ENCODE assay signal across 12 mouse cellular contexts in genomic region chr8:123482627-123483026, GRCm38 (mm10). TPM values are rescaled to one million over a fixed set of nuclear protein-coding genes. Genes with fewer than 3 reads are reported as not detected.
DNase-seq lines count a peak whose midpoint lies in the region; ATAC-seq and TF ChIP-seq lines count a peak whose summit lies in the region.
"Had no signal": no experiment of that assay in that cellular context is flagged by ENCODE, and none has a peak within 500 bp of the region (broad histone marks: within the 10 kb centered on the region; RNA-seq: fewer than 3 reads in every experiment).

No protein-coding gene starts in this region.

- no peak for DNase-seq in kidney, adult 2 months
- DNase-seq in 3T3-L1 (ENCODE audit: low read depth, low spot score) (peak; percentile 27), A20 (ENCODE audit: low read depth, low spot score) (peak; percentile 35)
- DNase-seq in embryo, embryonic 11 days: peak; percentile 6
- DNase-seq in embryonic facial prominence, embryonic 10.5 days (ENCODE audit: low spot score): no peak
- DNase-seq in spleen, postnatal 36 days (ENCODE audit: low spot score in 2 of 2): no peak
- DNase-seq: gastrocnemius, postnatal 36 days; kidney, postnatal 10 days had no signal

- peak; percentile 41 for TF ChIP-seq CTCF in kidney, adult 2 months (conservative IDR thresholded peaks at IDR 0.05; ENCODE audit: insufficient read depth, insufficient read length, low read depth, low read length)

- 88% methylated on average over 7 of the region's 7 CpGs for WGBS in kidney, adult 2 months
- WGBS in kidney, embryonic 15.5 days: 89% methylated on average over 7 of the region's 7 CpGs
- WGBS in embryonic facial prominence, embryonic 10.5 days: 87% methylated on average over 7 of the region's 7 CpGs

- H3K27ac ChIP-seq in kidney, adult 2 months (ENCODE audit: insufficient read depth, low read depth, low read length): no peak overlapping the region
- no peak overlapping the region for H3K27ac ChIP-seq in kidney, embryonic 15.5 days
- no peak overlapping the region for H3K27ac ChIP-seq in embryonic facial prominence, embryonic 10.5 days (replicated peaks)
- H3K27ac ChIP-seq: limb, embryonic 10.5 days had no signal

- H3K9me3 ChIP-seq in kidney, embryonic 15.5 days (replicated peaks): no peaks in the 10 kb centered on the region
- H3K9me3 ChIP-seq in embryonic facial prominence, embryonic 10.5 days: no peaks in the 10 kb centered on the region
- H3K9me3 ChIP-seq: limb, embryonic 10.5 days; megakaryocyte, embryonic 14.5 days had no signal

- no peak for ATAC-seq in kidney, embryonic 15.5 days (replicated peaks; ENCODE audit: low FRiP score)

- peaks cover 4% of the 10 kb centered on the region; the same call in 1 of the 2 replicates for H3K36me3 ChIP-seq in kidney, adult 2 months (ENCODE audit: control insufficient read depth, insufficient read depth, low read length)
- peaks cover 70% of the 10 kb centered on the region for H3K36me3 ChIP-seq in kidney, embryonic 15.5 days
- peaks cover 74% of the 10 kb centered on the region for H3K36me3 ChIP-seq in embryonic facial prominence, embryonic 10.5 days (replicated peaks)

- no peaks in the 10 kb centered on the region for H3K27me3 ChIP-seq in kidney, adult 2 months (replicated peaks; ENCODE audit: control insufficient read depth, insufficient read depth, low read length)
- no peaks in the 10 kb centered on the region for H3K27me3 ChIP-seq in kidney, embryonic 15.5 days
- H3K27me3 ChIP-seq in embryonic facial prominence, embryonic 10.5 days (replicated peaks; ENCODE audit: low read depth, poor library complexity, severe bottlenecking): no peaks in the 10 kb centered on the region
- H3K27me3 ChIP-seq: megakaryocyte, embryonic 14.5 days had no signal

- no peak overlapping the region for H3K4me2 ChIP-seq in kidney, embryonic 15.5 days

- no peak overlapping the region for H3K4me3 ChIP-seq in kidney, adult 2 months (ENCODE audit: insufficient read depth, low read depth, low read length)
- no peak overlapping the region for H3K4me3 ChIP-seq in kidney, embryonic 15.5 days (replicated peaks)
- H3K4me3 ChIP-seq in embryonic facial prominence, embryonic 10.5 days: no peak overlapping the region
- H3K4me3 ChIP-seq: erythroblast, embryonic 14.5 days; limb, embryonic 10.5 days; megakaryocyte, embryonic 14.5 days had no signal

- no peak for TF ChIP-seq POLR2A in kidney, adult 2 months (IDR thresholded peaks at IDR 0.05; ENCODE audit: low read depth, low read length)

- peaks cover 7% of the 10 kb centered on the region for H3K4me1 ChIP-seq in kidney, adult 2 months (ENCODE audit: control insufficient read depth, insufficient read depth, low read length)
- peaks cover 11% of the 10 kb centered on the region for H3K4me1 ChIP-seq in kidney, embryonic 15.5 days
- peaks cover 11% of the 10 kb centered on the region for H3K4me1 ChIP-seq in embryonic facial prominence, embryonic 10.5 days

- no peak overlapping the region for H3K9ac ChIP-seq in kidney, embryonic 15.5 days

RNA-seq across cellular contexts. Expression of gene Afg3l1, which starts 4.9 kb away (rescaled TPM):
- 36.5 and 38.7 TPM in 2 replicates for polyA plus RNA-seq in kidney, adult 2 months (2012; rRNA removed)
- 54.3 and 66.8 TPM in 2 replicates for polyA plus RNA-seq in kidney, embryonic 15.5 days (2015; fragmentation: Nextera tagmentation; extraction: Ambion mirVana)
- polyA plus RNA-seq in embryonic facial prominence, embryonic 10.5 days (2016; fragmentation: Nextera tagmentation; extraction: Ambion mirVana): 68.1 and 69.2 TPM in 2 replicates

RNA-seq across cellular contexts. Expression of gene Dbndd1, which starts 32.6 kb away (rescaled TPM):
- polyA plus RNA-seq in kidney, adult 2 months (2012; rRNA removed): 0.05 and 0.19 TPM in 2 replicates
- 4.1 and 4.2 TPM in 2 replicates for polyA plus RNA-seq in kidney, embryonic 15.5 days (2015; fragmentation: Nextera tagmentation; extraction: Ambion mirVana)
- polyA plus RNA-seq in embryonic facial prominence, embryonic 10.5 days (2016; fragmentation: Nextera tagmentation; extraction: Ambion mirVana): 11.3 and 12.1 TPM in 2 replicates
- polyA plus RNA-seq: erythroblast, embryonic 14.5 days had no signal

RNA-seq across cellular contexts. Expression of gene Gas8, which starts 36.0 kb away (rescaled TPM):
- polyA plus RNA-seq in kidney, adult 2 months (2012; rRNA removed): 8.4 and 9.3 TPM in 2 replicates
- polyA plus RNA-seq in kidney, embryonic 15.5 days (2015; fragmentation: Nextera tagmentation; extraction: Ambion mirVana): 34.4 and 35.8 TPM in 2 replicates
- polyA plus RNA-seq in embryonic facial prominence, embryonic 10.5 days (2016; fragmentation: Nextera tagmentation; extraction: Ambion mirVana): 42.3 and 43.7 TPM in 2 replicates

RNA-seq across cellular contexts. Expression of gene Def8, which starts 59.3 kb away (rescaled TPM):
- 87.1 and 97.6 TPM in 2 replicates for polyA plus RNA-seq in kidney, adult 2 months (2012; rRNA removed)
- 34.4 and 39.8 TPM in 2 replicates for polyA plus RNA-seq in kidney, embryonic 15.5 days (2015; fragmentation: Nextera tagmentation; extraction: Ambion mirVana)
- polyA plus RNA-seq in embryonic facial prominence, embryonic 10.5 days (2016; fragmentation: Nextera tagmentation; extraction: Ambion mirVana): 43.5 and 44.5 TPM in 2 replicates

Comparison
In these comparisons a context has a peak if more than half of its experiments do, and no peak if none do; other contexts are left out.
1. DNase-seq: peak in 3T3-L1 (single experiment), A20 (single experiment) and embryo, embryonic 11 days (single experiment); none in kidney, adult 2 months (single experiment), embryonic facial prominence, embryonic 10.5 days (single experiment) and spleen, postnatal 36 days (0 of 2).